In the genomic region with DNA sequence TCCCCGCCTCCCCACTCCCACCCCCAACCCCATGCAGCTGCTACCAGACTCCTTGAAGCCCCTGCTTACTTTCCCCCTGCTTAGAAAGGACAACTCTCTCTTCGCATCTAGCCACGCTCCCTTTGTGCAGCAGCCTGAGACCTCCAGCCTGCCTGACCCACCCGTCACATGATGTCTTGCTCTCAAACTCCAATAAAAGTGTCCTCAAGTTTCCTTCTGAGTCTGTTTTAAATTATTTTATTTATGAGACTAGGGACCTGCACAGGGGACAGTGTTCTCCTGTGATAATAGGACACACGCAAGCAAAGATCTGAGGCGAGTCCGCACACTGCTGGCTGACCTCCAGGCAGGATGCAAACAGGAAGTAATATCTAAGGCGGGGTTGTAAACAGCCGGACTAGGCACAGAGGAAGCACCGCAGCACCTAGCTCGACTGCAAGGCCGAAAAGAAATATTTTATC, we compare ENCODE assay signal across 8 mouse cellular contexts. TPM values are rescaled to one million over a fixed set of nuclear protein-coding genes. Genes with fewer than 3 reads are reported as not detected.
DNase-seq lines count a peak whose midpoint lies in the region; ATAC-seq and TF ChIP-seq lines count a peak whose summit lies in the region.

No protein-coding gene starts in this region.

- no peak for TF ChIP-seq POLR2A in bone marrow, adult 2 months (IDR thresholded peaks at IDR 0.05; ENCODE audit: borderline replicate concordance, control insufficient read depth, low read depth, low read length)

- peaks cover 20% of the 10 kb centered on the region for H3K4me1 ChIP-seq in E14TG2a.4 (replicated peaks; ENCODE audit: low read depth, low read length)
- no peaks in the 10 kb centered on the region; the same call in 1 of the 2 replicates for H3K4me1 ChIP-seq in bone marrow, adult 2 months (ENCODE audit: control insufficient read depth, insufficient read depth, low read length)
- no peaks in the 10 kb centered on the region; the same call in 1 of the 2 replicates for H3K4me1 ChIP-seq in hindbrain, embryonic 16.5 days (ENCODE audit: control insufficient read depth, insufficient read depth, low read depth, low read length)
- peaks cover 6% of the 10 kb centered on the region for H3K4me1 ChIP-seq in liver, embryonic 11.5 days (replicated peaks; ENCODE audit: control insufficient read depth, insufficient read depth, low read length)
- H3K4me1 ChIP-seq in midbrain, postnatal 0 days (ENCODE audit: insufficient read depth, low read length) = no peaks in the 10 kb centered on the region; the same call in 1 of the 2 replicates

- no peaks in the 10 kb centered on the region for H3K27me3 ChIP-seq in E14TG2a.4 (ENCODE audit: insufficient read depth, low read length)
- no peaks in the 10 kb centered on the region for H3K27me3 ChIP-seq in hindbrain, embryonic 16.5 days (replicated peaks; ENCODE audit: control insufficient read depth, insufficient read depth, low read length)
- H3K27me3 ChIP-seq in liver, embryonic 11.5 days (replicated peaks; ENCODE audit: control insufficient read depth, insufficient read depth, low read length) = no peaks in the 10 kb centered on the region
- H3K27me3 ChIP-seq in midbrain, postnatal 0 days (ENCODE audit: insufficient read depth, low read length) = no peaks in the 10 kb centered on the region

- H3K4me2 ChIP-seq in hindbrain, embryonic 16.5 days (ENCODE audit: low read length) = peak overlapping the region; percentile 50
- H3K4me2 ChIP-seq in liver, embryonic 11.5 days = peak overlapping the region; percentile 76
- peak overlapping the region; percentile 43 for H3K4me2 ChIP-seq in midbrain, postnatal 0 days (ENCODE audit: low read depth, low read length, poor library complexity, severe bottlenecking)

- peak overlapping the region; percentile 13; the same call in 1 of the 2 replicates for H3K9ac ChIP-seq in hindbrain, embryonic 16.5 days (ENCODE audit: low read depth, low read length)
- H3K9ac ChIP-seq in liver, embryonic 11.5 days (ENCODE audit: low read depth, low read length) = peak overlapping the region; percentile 59
- peak overlapping the region; percentile 19; the same call in 1 of the 2 replicates for H3K9ac ChIP-seq in midbrain, postnatal 0 days (replicated peaks; ENCODE audit: low read length, poor library complexity, severe bottlenecking)

- no peak for TF ChIP-seq CTCF in E14TG2a.4 (conservative IDR thresholded peaks at IDR 0.05; ENCODE audit: low read length)
- TF ChIP-seq CTCF in bone marrow, adult 2 months (IDR thresholded peaks at IDR 0.05; ENCODE audit: control insufficient read depth, insufficient read depth, low read length) = no peak
- no peak for TF ChIP-seq CTCF in midbrain, postnatal 0 days (IDR thresholded peaks at IDR 0.05)

- 0 out of 2 replicates have a peak, but pooled peaks have one; percentile 48 for ATAC-seq in hindbrain, embryonic 16.5 days
- peak; percentile 79 for ATAC-seq in liver, embryonic 11.5 days (replicated peaks; ENCODE audit: low FRiP score)
- ATAC-seq in midbrain, postnatal 0 days (ENCODE audit: low FRiP score) = no peak

- H3K9me3 ChIP-seq in E14TG2a.4 (ENCODE audit: low read length) = 0 out of 2 replicates have a peak, but pooled peaks cover under 1% of the 10 kb centered on the region
- no peaks in the 10 kb centered on the region for H3K9me3 ChIP-seq in hindbrain, embryonic 16.5 days (ENCODE audit: control insufficient read depth, low read length)
- H3K9me3 ChIP-seq in liver, embryonic 11.5 days (ENCODE audit: control insufficient read depth, low read length) = no peaks in the 10 kb centered on the region
- H3K9me3 ChIP-seq in midbrain, postnatal 0 days (ENCODE audit: low read length) = no peaks in the 10 kb centered on the region

- H3K27ac ChIP-seq in bone marrow, adult 2 months (ENCODE audit: control insufficient read depth, insufficient read depth, low read depth, low read length, poor library complexity) = no peak overlapping the region
- no peak overlapping the region for H3K27ac ChIP-seq in hindbrain, embryonic 16.5 days (ENCODE audit: low read depth, low read length)
- no peak overlapping the region for H3K27ac ChIP-seq in liver, embryonic 11.5 days (ENCODE audit: low read depth, low read length)
- H3K27ac ChIP-seq in midbrain, postnatal 0 days (ENCODE audit: low read depth, low read length) = no peak overlapping the region

- peak; percentile 53 for DNase-seq in gastrocnemius, postnatal 10 days
- peak; percentile 38 for DNase-seq in liver, embryonic 11.5 days (ENCODE audit: low spot score)
- peak; percentile 22 for DNase-seq in midbrain, postnatal 0 days (ENCODE audit: low spot score)
- DNase-seq in urinary bladder, postnatal 36 days (ENCODE audit: low spot score in 2 of 2) = peak; percentile 28 to 71
- DNase-seq in layer of hippocampus, postnatal 14 days (ENCODE audit: low spot score in 2 of 2) = no peak

- 14% methylated on average over 12 of the region's 12 CpGs for WGBS in bone marrow, adult 2 months
- 8% methylated on average over 12 of the region's 12 CpGs for WGBS in hindbrain, embryonic 16.5 days
- WGBS in liver, embryonic 11.5 days = 4% methylated on average over 12 of the region's 12 CpGs
- 11% methylated on average over 12 of the region's 12 CpGs for WGBS in midbrain, postnatal 0 days

- no peaks in the 10 kb centered on the region for H3K36me3 ChIP-seq in E14TG2a.4 (ENCODE audit: insufficient read depth, low read length)
- H3K36me3 ChIP-seq in hindbrain, embryonic 16.5 days (ENCODE audit: control insufficient read depth, insufficient read depth, low read length) = no peaks in the 10 kb centered on the region
- H3K36me3 ChIP-seq in liver, embryonic 11.5 days (ENCODE audit: control insufficient read depth, insufficient read depth, low read length) = no peaks in the 10 kb centered on the region
- no peaks in the 10 kb centered on the region for H3K36me3 ChIP-seq in midbrain, postnatal 0 days (ENCODE audit: insufficient read depth, low read length)

- peak overlapping the region; percentile 56 for H3K4me3 ChIP-seq in E14TG2a.4 (replicated peaks; ENCODE audit: low read length)
- H3K4me3 ChIP-seq in bone marrow, adult 2 months (replicated peaks; ENCODE audit: control insufficient read depth, low read depth, low read length) = peak overlapping the region; percentile 39
- peak overlapping the region; percentile 13 for H3K4me3 ChIP-seq in hindbrain, embryonic 16.5 days (ENCODE audit: low read length)
- H3K4me3 ChIP-seq in liver, embryonic 11.5 days (ENCODE audit: low read depth, low read length) = peak overlapping the region; percentile 45
- peak overlapping the region; percentile 17 for H3K4me3 ChIP-seq in midbrain, postnatal 0 days (ENCODE audit: low read depth, low read length)

RNA-seq across cellular contexts. Expression of gene Tcf12, which starts 58.1 kb away (rescaled TPM):
- polyA plus RNA-seq in bone marrow, adult 2 months (2011; ENCODE audit: insufficient read depth, insufficient read length, low replicate concordance, missing spikeins) = 11.7 and 18.2 TPM in 2 replicates
- total RNA-seq in gastrocnemius, postnatal 10 days (2021) = 10 to 100 TPM; 67.1 to 76.9 TPM
- 56.8 and 62.7 TPM in 2 replicates for polyA plus RNA-seq in hindbrain, embryonic 16.5 days (2015; fragmentation: Nextera tagmentation; extraction: Ambion mirVana)
- 37.0 and 37.2 TPM in 2 replicates for polyA plus RNA-seq in liver, embryonic 11.5 days (2014; fragmentation: Nextera tagmentation; extraction: Ambion mirVana)
- total RNA-seq in midbrain, postnatal 0 days (2014; rRNA removed) = 69.6 and 122 TPM in 2 replicates
- 37.4 and 37.5 TPM in 2 replicates for polyA plus RNA-seq in midbrain, postnatal 0 days (2015; fragmentation: Nextera tagmentation; extraction: Ambion mirVana)
- 10 to 100 TPM; 63.7 to 67.7 TPM for total RNA-seq in layer of hippocampus, postnatal 14 days (2021)

Comparison
In these comparisons a context has a peak if more than half of its experiments do, and no peak if none do; other contexts are left out.
1. DNase-seq: peak in gastrocnemius, postnatal 10 days (single experiment), liver, embryonic 11.5 days (single experiment), midbrain, postnatal 0 days (single experiment) and urinary bladder, postnatal 36 days (2 of 2); none in layer of hippocampus, postnatal 14 days (0 of 2).
2. Peak in every context shown above with its lines, with median percentiles within 50 percentile points of each other: H3K4me3 ChIP-seq, H3K4me2 ChIP-seq and H3K9ac ChIP-seq.